Mouse (Mus musculus) stomach, postnatal 0 days (tissue): Measurements from ENCODE around the gene Snx20. TPM values are rescaled to one million over a fixed set of nuclear protein-coding genes. Genes with fewer than 3 reads are reported as not detected.

Experiments
- ATAC-seq: fragments of 200-750 bp; cut with Nextera tagmentation; 2 replicates; pipeline ENCODE4 v1.8.0; 2017; ENCODE audit not compliant: low FRiP score, low TSS enrichment
- DNase-seq: peaks from one replicate; pipeline ENCODE4 v3.0.0-alpha.2; 2016; ENCODE audit warnings: low spot score
- H3K27ac ChIP-seq: fragments of 300-500 bp; sonication (generic); replicated peaks from 2 replicates; pipeline ENCODE4 v1.5.1; 2014; ENCODE audit warnings: mild to moderate bottlenecking, control low read depth
- H3K27me3 ChIP-seq: fragments of 300-500 bp; sonication (generic); 2 replicates; pipeline ENCODE4 v1.6.1; 2014; ENCODE audit warnings: low read length; ENCODE audit not compliant: control insufficient read depth, insufficient read depth
- H3K36me3 ChIP-seq: fragments of 300-500 bp; sonication (generic); 2 replicates; pipeline ENCODE4 v1.6.1; 2014; ENCODE audit warnings: low read length, mixed read lengths; ENCODE audit not compliant: control insufficient read depth, insufficient read depth
- H3K4me1 ChIP-seq: fragments of 300-500 bp; sonication (generic); replicated peaks from 2 replicates; pipeline ENCODE4 v1.6.1; 2014; ENCODE audit warnings: antibody characterized with exemption; ENCODE audit not compliant: control insufficient read depth, insufficient read depth
- H3K4me2 ChIP-seq: fragments of 300-500 bp; sonication (generic); replicated peaks from 2 replicates; pipeline ENCODE4 v1.6.1; 2014; ENCODE audit warnings: low read depth, mild to moderate bottlenecking, control low read depth, moderate library complexity
- H3K4me3 ChIP-seq: fragments of 300-500 bp; sonication (generic); 2 replicates; pipeline ENCODE4 v1.5.1; 2014; ENCODE audit warnings: low read depth, low read length, control low read depth
- H3K9ac ChIP-seq: fragments of 300-500 bp; sonication (generic); 2 replicates; pipeline ENCODE4 v1.6.1; 2014; ENCODE audit warnings: mild to moderate bottlenecking, low read length, control low read depth, mixed read lengths
- H3K9me3 ChIP-seq: fragments of 300-500 bp; sonication (generic); 2 replicates; pipeline ENCODE4 v1.6.1; 2016; ENCODE audit warnings: low read length; ENCODE audit not compliant: control insufficient read depth
- CTCF ChIP-seq: IDR thresholded peaks from 2 replicates; pipeline ENCODE4 v1.5.1; 2016; ENCODE audit warnings: antibody characterized with exemption, low read depth, mild to moderate bottlenecking, moderate library complexity
- EP300 ChIP-seq: optimal IDR thresholded peaks from 2 replicates; pipeline ENCODE3; 2016; ENCODE audit warnings: antibody characterized with exemption
- WGBS: fragments of 180-500 bp; shearing (Covaris S2); extraction: QIAGEN DNeasy Blood & Tissue Kit; methylation state at CpG from one replicate; pipeline ENCODE4 v1.1.7; 2014; 5-methylcytosine and 5-hydroxymethylcytosine counted together
- polyA plus RNA-seq: library from polyadenylated mRNA; unstranded; fragments of >200 nt; fragmentation: Nextera tagmentation; extraction: Ambion mirVana; gene quantifications from 2 replicates; pipeline ENCODE4 v1.2.1, GENCODE M21; 2015

Gene Snx20
- polyA plus RNA-seq, 1 experiment from 2014 or later, result 2.1 TPM

- Histone ChIP-seq H3K27me3 (no peaks in the 10 kb centered on the region), H3K4me1 (peaks cover 8% of the 10 kb centered on the region), H3K9me3 (no peaks in the 10 kb centered on the region), H3K36me3 (no peaks in the 10 kb centered on the region), H3K9ac (peak overlapping the region; percentile 4; the same call in 1 of the 2 replicates), H3K27ac (peak overlapping the region; percentile 77), H3K4me3 (no peak overlapping the region), H3K4me2 (no peak overlapping the region)
- 63% methylated on average over 18 of the region's 18 CpGs for WGBS
- TF ChIP-seq CTCF, result 0 out of 2 replicates have a peak, but pooled peaks have one; percentile 7
- no peak for TF ChIP-seq EP300
- DNase-seq (no peak), ATAC-seq (no peak)
These were observed 56.1 kb downstream of the Snx20 start for GRCm38 (mm10) chr8:88579668-88580330.

DNA sequence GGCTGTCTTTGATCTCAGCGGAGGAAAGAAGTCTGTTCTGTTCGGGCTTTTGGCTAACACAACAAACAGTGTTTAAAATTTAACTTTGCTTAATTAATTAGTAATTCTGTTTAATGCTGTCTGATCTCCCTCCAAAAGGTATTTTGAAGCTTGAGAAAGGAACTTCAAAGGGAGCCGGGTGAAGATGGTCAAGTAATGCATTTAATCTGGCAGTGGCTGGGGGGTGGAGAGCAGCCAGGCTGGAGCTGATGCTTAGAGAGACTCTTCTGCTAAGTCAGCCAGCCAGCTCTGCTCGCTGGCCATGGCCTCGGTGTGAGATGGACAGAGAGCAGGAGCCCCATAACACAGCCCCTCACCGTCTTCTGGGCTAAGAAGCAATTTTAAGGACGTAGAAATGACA lies 56.7 kb downstream of the Snx20 start:
- H3K9me3 ChIP-seq, result no peaks in the 10 kb centered on the region
- H3K9ac ChIP-seq, result peak overlapping the region; percentile 4; the same call in 1 of the 2 replicates
- no peak for TF ChIP-seq EP300
- TF ChIP-seq CTCF, result no peak
- no peak for ATAC-seq
- no peak for DNase-seq
- H3K4me2 ChIP-seq, result no peak overlapping the region
- no peaks in the 10 kb centered on the region for H3K36me3 ChIP-seq
- peak overlapping the region; percentile 77 for H3K27ac ChIP-seq
- peaks cover 13% of the 10 kb centered on the region for H3K4me1 ChIP-seq
- no peak overlapping the region for H3K4me3 ChIP-seq
- 28% methylated on average over 7 of the region's 7 CpGs for WGBS
- H3K27me3 ChIP-seq, result no peaks in the 10 kb centered on the region

- Histone ChIP-seq H3K4me3 (no peak overlapping the region), H3K27ac (peak overlapping the region; percentile 18; the same call in 1 of the 2 replicates), H3K9ac (0 out of 2 replicates have a peak overlapping the region, but pooled peaks have one; percentile 18), H3K9me3 (no peaks in the 10 kb centered on the region), H3K4me1 (peaks cover 13% of the 10 kb centered on the region), H3K36me3 (no peaks in the 10 kb centered on the region), H3K4me2 (no peak overlapping the region), H3K27me3 (no peaks in the 10 kb centered on the region)
- ATAC-seq (no peak), DNase-seq (no peak)
- TF ChIP-seq EP300 (no peak), CTCF (peak; percentile 21; the same call in 1 of the 2 replicates)
- WGBS, result 71% methylated on average over 14 of the region's 14 CpGs
These were observed 57.3 kb downstream of the Snx20 start for GRCm38 (mm10) chr8:88578413-88579175.

- Histone ChIP-seq H3K27me3 (no peaks in the 10 kb centered on the region), H3K9me3 (no peaks in the 10 kb centered on the region), H3K4me1 (peaks cover 13% of the 10 kb centered on the region), H3K4me2 (no peak overlapping the region), H3K4me3 (no peak overlapping the region), H3K27ac (peak overlapping the region; percentile 78), H3K36me3 (no peaks in the 10 kb centered on the region), H3K9ac (no peak overlapping the region)
- no peak for ATAC-seq
- TF ChIP-seq CTCF (no peak), EP300 (no peak)
- no peak for DNase-seq
- 55% methylated on average over 5 of the region's 5 CpGs for WGBS
These were observed 58.3 kb downstream of the Snx20 start for GRCm38 (mm10) chr8:88577666-88578065.

Other genes with a start within 250 kb of the Snx20 start
- 57.4 and 58.8 TPM in 2 replicates for gene Nkd1, start 114.8 kb downstream of the Snx20 start, polyA plus RNA-seq
- 0.12 and 0.15 TPM in 2 replicates for gene Nod2, start 11.2 kb upstream of the Snx20 start, polyA plus RNA-seq
- gene Cyld, start 60.9 kb upstream of the Snx20 start, polyA plus RNA-seq, result 6.9 and 7.4 TPM in 2 replicates